Mouse (Mus musculus) heart, adult 2 months (tissue): Measurements from ENCODE around the gene Gm17387.

ENCODE experiments used
- EP300 ChIP-seq: fragments of 200-500 bp; IDR thresholded peaks from 2 replicates; pipeline ENCODE4 v1.6.1; 2011; ENCODE audit warnings: low read depth, low read length, control low read depth; ENCODE audit not compliant: insufficient read depth
- POLR2A ChIP-seq: fragments of 200-500 bp; IDR thresholded peaks from 2 replicates; pipeline ENCODE4 v1.6.1; 2011; ENCODE audit warnings: mild to moderate bottlenecking, low read depth, low read length, control low read depth; ENCODE audit not compliant: insufficient read depth

DNA sequence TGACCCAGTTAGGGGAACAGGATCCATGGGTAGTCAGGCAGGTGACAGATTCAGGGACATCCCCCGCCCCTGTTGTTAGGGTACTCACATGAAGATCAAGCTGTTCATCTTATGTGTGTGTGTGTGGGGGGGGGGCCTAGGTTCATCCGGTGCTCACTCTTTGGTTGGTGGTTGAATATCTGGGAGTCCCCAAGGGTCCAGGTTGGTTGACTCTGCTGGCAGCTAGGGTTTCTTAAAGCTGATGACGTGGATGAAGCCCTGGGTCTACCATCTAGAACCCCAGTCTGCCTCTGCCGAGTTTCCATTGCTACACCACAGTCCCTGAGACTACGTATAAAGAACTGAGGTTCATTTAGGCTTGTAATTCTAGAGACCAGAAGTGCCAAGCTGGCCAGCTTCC is 9.9 kb upstream of the Gm17387 start:
- TF ChIP-seq POLR2A (no peak), EP300 (no peak)
